Mouse (Mus musculus): ENCODE data around the gene Fam57a. TPM values are rescaled to one million over a fixed set of nuclear protein-coding genes. Genes with fewer than 3 reads are reported as not detected.

Gene Fam57a
- polyA plus RNA-seq, 2 experiments from 2014 or later, result 3.7 to 4.2 TPM

DNA sequence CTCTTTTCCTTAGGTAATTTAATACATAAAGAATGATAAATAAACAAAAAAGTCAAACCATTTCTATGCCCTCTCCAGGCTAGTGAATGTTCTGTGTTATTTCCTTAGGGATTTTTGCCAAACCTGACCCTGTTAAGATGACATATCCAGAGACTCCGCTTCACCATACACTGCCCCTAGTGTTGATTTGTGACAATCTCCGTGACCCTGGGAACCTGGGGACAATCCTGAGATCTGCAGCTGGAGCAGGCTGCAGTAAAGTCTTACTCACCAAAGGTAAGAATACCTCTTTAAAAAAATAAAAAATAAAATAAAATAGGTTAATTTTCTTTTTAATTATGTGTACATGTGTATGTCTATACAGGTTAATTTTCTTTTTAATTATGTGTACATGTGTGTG lies 67.8 kb downstream of the Fam57a start:
- ATAC-seq, result no peak

DNA sequence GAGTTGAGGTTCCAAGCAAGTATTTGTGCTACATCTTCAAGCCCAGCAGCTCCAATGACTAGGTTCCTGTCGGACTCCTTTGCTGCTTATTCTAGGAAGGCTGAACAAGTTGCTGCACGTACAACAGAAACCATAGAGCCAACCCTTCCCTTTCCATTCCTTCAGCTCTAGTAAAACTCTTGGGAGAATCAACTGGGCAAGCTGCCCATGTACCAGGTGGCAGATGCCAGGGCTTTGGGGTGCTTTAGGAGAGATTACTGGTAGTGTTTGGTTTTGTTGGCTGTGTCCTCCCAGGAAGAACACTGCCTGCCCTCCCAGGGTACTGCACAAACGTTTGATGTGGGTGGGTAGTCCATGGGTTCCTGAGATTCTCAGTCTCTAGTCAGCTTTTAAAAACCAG lies 72.6 kb downstream of the Fam57a start:
- no peak for ATAC-seq

DNA sequence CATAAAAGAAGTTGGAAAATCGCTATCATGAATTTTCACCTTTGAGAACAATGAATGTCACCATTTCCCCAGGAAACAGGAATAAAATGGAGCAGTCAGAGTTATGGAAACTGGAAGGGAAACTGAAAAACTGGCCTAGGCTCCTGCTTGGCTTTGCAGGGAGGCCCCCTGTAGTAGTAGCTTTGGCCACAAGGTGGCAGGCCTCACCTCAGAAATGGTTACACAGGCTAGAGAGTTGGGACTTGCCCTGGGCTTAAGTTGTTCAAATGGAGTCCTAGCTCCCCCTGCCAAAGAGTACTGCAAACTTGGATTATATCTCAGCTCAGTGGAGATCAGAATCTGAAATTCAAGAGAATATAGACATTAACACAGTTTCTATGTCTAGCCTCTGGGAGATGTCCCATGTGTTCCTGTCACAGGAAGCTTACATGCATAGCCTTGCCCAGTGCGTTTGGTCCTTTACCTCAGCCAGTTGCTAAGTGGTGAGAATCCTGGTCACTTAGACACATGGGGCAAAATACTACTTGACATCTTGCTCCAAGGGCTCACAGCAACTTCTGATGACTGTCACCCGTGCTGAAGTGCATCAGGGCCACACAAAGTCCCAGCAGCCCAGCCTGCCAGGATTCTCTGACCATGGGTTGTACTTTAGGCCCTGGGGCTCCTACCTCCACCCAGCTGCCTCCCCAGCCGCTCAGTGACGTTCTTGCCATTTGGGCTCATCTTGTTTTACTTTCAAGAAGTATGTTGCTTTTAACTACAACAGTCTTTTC lies 73.9 kb downstream of the Fam57a start:
- ATAC-seq, result peak; percentile 96

DNA sequence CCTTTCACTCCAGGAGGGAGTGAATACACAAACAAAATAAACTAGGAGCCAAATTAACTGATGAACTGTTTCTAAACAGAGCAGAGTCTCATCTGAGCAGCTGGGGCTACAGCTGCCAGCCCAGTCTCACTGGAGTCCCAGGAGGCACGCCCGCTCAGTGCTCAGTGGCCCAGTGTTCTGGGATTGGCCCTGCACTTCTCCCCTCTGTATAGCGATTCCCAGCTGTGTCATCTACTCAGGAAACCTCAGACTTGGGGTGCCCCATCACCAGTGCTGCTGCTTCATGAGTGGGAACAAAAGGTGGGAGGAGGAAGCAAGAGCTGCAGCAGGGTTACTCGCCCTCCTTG lies 74.4 kb downstream of the Fam57a start:
- ATAC-seq, result no peak

DNA sequence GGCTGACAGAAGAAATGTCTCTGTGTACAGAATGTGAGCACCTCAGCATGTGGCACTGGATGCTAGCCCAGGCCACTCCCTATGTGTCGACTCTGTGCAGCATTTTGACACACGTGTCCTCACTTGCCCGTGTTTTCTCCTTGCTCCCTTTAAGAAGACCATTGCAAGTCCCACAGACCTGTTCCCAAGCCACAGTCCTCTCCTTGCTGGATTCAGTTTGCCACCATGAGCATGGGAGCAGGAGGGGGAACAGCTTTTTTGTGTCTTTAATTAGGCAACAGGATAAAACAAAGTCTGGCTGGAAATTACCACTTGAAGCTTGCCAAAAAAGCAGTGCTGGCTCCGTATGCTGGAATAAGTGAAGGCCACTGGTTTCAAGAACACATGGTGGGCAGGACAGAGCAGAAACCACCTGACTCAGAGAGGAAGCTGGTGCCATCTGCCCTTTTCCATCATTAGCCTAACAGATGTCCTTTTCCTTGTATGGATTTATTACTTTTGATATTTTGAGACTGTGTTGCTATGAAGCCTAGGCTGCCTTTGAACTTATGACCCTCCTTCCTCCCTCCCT lies 76.0 kb downstream of the Fam57a start:
- no peak for ATAC-seq

GRCm38 (mm10) chr11:76256129-76256528 lies 76.7 kb downstream of the Fam57a start:
- ATAC-seq, result no peak

- no peak for ATAC-seq
Observed at GRCm38 (mm10) chr11:76257386-76257785, 77.9 kb downstream of the Fam57a start.

- no peak for ATAC-seq
Observed at GRCm38 (mm10) chr11:76258511-76258910, 79.0 kb downstream of the Fam57a start.

DNA sequence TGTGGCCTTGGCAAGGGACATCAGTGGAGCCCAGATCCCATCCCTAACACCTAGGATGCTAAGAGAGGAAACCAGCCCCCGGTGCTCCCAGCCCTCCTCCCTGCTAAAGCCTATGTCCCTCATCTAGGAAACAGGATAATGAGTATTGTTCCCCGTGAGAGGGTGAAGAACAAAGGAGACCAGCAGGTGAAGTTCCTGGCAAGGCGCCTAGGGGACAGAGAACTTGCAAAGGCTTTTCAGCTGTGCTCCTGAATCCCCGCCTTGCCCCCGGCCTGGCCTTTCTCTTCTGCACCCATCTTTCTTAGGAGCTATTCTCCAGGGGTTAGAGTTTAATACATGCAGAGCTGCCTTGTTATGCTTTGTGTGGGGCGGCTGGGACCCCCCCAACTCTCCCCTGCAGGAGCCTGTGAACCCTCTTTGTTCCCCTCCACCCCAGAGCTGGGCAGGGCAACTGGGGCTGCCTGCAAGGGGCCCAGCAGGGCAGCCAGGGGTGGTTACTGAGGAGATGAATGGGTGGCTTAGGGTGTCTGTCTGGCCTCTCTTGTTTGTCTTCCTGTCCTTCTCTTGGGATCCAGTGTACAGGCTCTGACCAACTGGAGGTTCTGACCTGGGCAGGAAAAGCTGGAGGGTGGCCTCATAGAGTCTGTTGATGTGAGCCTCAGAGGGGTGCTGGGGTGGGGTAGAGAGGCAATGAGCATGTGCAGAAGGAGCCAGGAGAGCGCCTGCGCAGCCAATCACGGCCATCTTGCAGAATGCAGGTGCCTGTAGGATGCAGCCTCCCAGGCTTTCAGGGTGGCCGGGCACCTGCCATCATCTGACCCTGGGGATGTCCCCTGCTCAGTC lies 81.0 kb downstream of the Fam57a start:
- no peak for ATAC-seq

DNA sequence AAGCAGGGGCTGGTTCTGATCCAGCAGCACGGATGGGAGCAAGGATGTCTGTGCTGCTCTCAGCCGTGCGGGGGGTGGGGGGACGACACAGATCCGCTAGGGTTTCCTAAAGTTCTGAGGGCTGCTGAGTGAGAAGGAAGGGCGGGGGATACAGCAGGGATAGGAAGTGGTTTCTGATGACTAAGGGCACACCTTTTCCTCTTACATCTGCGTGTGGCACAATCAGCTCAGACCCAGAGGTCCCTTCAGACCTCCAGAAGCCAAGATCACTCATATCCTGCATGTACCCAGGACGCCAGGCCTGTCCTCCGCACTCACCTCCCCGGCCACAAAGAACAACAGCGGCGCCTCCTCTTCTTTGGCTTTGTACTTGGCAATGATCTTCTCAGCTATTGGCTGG lies 81.8 kb downstream of the Fam57a start:
- ATAC-seq, result peak; percentile 85

DNA sequence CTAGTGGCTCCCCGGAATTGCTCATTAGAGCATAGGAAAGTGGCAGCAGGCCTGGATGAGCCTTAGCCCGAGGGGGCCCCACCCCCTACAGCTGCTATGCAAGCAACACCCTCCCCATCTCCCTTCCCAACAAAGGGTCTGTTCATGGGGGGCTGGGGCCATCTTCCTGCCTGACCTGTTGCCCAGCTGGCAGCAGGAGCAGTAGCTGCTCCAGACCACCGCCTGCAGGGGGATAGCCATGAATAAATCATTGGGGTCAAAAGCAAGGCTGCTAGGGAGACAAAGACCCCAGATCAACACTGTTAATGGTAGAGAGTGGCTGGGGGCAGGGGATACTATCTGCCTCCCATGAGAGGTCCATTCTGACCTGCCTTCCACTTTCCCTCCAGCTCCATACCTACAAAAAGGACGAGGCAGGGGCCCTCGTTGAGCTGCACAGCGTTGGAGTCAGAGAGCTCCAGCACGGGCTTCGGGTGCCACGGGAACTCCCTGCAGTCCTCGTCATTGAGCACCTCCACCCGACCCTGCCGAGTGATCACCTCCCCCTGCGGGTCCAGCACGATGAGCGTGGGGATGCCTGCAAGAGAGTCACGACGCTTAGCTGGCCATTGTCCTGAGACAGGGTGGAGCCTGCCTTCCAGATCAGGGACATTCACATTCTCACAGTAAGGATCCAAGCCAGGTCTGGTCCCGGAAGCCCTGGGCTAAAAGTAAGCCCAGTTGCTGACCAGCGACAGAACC lies 83.3 kb downstream of the Fam57a start:
- ATAC-seq, result no peak

Other genes starting within 250 kb of the Fam57a start
- 1 to 10 TPM; 6.3 to 7.9 TPM for gene Rph3al, start 241.2 kb upstream of the Fam57a start, polyA plus RNA-seq (2017; shearing (Covaris generic))
- gene 1700016K19Rik, start 179.8 kb upstream of the Fam57a start, polyA plus RNA-seq (2017; shearing (Covaris generic)), result not detected
- 10 to 100 TPM; 13.4 to 14.2 TPM for gene Rflnb, start 151.9 kb upstream of the Fam57a start, polyA plus RNA-seq (2017; shearing (Covaris generic))
- gene Vps53, start within 50 bp of the Fam57a start, polyA plus RNA-seq (2017; shearing (Covaris generic)), result 10 to 100 TPM; 51.6 to 60.3 TPM
- gene Dbil5, start 37.9 kb downstream of the Fam57a start, polyA plus RNA-seq (2017; shearing (Covaris generic)), result under 1 TPM in 1 of 2 experiments, not detected in 1; 0.58 TPM
- gene Gemin4, start 38.0 kb downstream of the Fam57a start, polyA plus RNA-seq (2017; shearing (Covaris generic)), result 10 to 100 TPM; 10.2 to 19.1 TPM
- gene Mrm3, start 64.0 kb downstream of the Fam57a start, polyA plus RNA-seq (2017; shearing (Covaris generic)), result 10 to 100 TPM; 13.2 to 19.9 TPM
- 10 to 100 TPM; 78.6 to 89.4 TPM for gene Glod4, start 64.1 kb downstream of the Fam57a start, polyA plus RNA-seq (2017; shearing (Covaris generic))
- gene Nxn, start 219.5 kb downstream of the Fam57a start, polyA plus RNA-seq (2017; shearing (Covaris generic)), result 1 to 10 TPM; 1.3 to 2.0 TPM
- gene Timm22, start 227.3 kb downstream of the Fam57a start, polyA plus RNA-seq (2017; shearing (Covaris generic)), result 10 to 100 TPM; 55.6 to 64.4 TPM

Data from CD4-positive, CD25-positive, alpha-beta regulatory T cell, adult 4 months (primary cell).